Mouse (Mus musculus): ENCODE measurements around the gene Bcas3. TPM values are rescaled to one million over a fixed set of nuclear protein-coding genes. Genes with fewer than 3 reads are reported as not detected.

Gene Bcas3
- 10 to 100 TPM; 60.1 to 74.8 (median 66.2) TPM for total RNA-seq (2022)

DNA sequence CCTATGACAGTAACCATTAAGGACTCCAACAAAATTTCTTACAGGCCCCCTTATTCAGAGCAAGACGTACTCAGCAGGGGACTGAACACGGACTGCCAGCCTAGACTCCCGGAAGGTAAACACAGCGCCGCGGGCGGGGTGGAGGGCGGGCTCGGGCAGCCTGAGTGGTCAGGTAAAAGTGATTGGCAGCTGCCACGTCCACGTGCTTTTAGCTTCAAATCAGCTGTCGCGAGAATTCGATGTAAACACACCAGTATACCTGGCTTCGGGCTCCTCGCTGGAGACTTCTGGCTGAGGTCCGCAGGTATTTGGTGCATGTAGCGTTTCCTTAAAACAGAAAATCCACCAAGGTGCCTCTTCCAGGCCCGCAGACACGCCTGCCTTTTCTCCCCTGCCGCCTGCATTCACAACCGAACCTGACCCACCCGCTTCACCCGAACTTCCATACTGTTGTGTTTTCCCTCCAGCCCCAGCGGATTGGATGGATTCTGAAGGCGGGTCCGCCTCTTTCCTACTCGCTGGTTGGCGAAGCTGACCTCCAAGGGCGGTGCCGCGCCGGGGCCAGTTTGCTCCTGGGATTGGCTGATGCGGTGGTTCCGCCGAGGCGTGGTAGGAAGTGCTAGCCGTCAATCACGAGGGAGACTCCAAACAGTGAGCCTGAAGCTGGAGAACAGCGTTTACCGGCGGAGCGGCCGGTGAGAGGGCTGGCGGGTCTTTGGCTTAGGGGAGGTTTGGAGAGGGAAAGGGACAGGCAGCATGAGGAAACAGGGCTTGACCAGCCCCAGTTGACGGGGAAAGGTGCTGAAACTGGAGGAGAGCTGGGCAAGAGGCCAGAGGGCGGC, at the start of gene Bcas3:
Gene Bcas3 (plus strand): TSS at position 629 of the 842 bp plus-strand sequence.
- DNase-seq (ENCODE audit: low spot score in 2 of 2) = peak; percentile 99

DNA sequence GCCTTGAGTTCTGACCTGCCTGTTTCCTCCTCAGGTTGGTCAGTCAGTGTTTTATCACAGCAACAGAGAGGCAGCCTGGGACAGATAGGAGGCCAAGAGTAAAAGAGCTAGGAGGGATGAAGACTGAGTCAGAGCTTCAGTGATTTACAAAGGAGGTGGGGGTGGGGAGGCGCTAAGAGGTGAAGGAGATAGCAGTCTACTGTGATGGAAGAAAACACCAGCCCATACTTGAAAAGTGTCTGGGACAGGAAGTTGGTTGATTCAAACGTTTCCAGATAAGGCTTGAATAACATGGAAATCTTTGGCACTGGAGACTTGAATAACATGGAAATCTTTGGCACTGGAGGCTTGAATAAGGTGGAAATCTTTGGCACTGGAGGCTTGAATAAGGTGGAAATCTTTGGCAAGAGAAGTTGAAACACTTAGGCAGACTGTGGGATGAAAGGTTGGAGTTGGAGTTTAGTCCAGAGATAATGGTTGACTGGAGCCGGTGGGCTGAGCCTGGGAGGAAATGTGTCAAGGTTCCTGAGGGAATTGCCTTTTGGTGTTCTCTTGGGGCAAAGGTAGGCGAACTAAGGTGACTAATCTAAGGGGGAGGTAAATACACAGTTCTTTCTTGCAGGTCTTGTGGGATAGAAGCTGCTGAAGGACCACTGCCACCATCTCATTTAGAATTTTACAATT, 46.2 kb upstream of the Bcas3 start:
- DNase-seq (ENCODE audit: low spot score in 2 of 2) = no peak

DNA sequence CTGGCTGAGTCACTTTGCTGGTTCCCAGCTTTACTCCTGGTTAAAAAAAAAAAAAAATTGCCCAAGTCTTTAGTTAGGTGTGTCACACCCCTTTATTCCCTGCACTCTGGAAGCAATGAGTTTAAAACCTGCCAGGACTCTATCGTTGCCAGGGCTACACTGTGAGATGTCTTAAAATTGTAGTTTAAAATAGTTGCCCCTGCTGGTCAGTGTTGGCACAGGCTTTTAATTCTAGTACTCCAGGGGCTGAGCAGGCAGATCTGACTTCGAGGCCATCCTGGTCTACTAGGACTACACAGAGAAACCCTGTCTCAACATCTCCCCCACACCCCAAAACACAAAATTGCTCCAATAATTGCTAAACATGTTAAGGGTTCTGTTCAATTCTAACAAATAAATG, 44.2 kb upstream of the Bcas3 start:
- DNase-seq (ENCODE audit: low spot score in 2 of 2) = no peak

DNA sequence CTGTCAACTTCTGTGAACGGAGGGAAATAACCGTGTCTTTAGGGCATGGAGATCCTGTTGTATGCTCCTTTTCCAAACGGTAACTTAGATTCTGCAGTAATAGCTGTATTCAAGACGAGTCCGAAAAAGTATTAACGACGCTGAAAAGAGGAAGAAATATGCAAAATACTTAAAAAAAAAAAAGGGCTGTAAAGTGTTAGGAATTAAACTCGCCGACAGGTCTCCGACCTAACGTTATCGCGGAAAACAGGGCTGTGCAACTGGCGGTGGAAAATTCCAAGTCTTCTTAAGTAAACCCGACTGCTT, 42.6 kb upstream of the Bcas3 start:
- no peak for DNase-seq (ENCODE audit: low spot score in 2 of 2)

DNA sequence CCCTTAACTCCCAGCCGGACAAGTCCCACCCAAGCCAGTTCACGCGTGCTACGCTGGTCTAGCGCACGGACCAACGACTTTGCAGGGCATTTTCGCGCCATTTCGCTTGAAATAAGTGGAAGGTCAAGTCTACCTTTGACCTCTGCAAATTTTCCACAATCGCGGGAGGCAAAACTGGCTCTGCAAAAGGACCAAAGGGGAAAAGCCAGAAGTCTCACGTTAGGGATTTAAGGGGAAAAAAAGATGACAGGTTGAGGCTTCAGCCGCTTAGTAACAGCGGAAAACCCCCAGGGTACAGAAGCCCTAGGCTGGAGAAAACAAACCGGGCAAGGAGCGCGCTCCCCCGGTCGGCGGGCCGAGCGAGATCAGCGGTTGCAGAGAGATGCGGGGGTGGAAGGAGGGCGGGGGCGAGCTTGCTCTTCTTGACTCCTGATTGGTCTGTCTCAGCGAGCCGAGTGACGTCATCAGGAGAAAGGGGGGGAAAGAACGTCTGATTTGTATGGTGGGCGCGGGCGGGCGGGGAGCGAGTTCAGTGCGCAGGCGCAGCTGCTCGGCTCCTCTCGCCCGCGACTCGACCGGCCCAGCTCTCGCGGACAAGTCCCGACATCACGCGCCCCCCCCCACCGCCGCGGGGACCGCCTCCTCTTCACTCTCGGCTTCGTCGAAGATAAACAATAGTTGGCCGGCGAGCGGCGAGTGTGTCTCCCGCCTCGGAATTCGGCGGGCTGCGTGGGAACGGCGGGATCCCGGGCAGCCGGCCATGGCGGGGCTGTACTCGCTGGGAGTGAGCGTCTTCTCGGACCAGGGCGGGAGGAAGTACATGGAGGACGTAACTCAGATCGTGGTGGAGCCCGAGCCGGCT, 42.0 kb upstream of the Bcas3 start, which contains the start of gene Ppm1d:
Gene Ppm1d (plus strand): TSS at position 532 of the 862 bp plus-strand sequence.
- peak; percentile 95 to 96 for DNase-seq (ENCODE audit: low spot score in 2 of 2)

DNA sequence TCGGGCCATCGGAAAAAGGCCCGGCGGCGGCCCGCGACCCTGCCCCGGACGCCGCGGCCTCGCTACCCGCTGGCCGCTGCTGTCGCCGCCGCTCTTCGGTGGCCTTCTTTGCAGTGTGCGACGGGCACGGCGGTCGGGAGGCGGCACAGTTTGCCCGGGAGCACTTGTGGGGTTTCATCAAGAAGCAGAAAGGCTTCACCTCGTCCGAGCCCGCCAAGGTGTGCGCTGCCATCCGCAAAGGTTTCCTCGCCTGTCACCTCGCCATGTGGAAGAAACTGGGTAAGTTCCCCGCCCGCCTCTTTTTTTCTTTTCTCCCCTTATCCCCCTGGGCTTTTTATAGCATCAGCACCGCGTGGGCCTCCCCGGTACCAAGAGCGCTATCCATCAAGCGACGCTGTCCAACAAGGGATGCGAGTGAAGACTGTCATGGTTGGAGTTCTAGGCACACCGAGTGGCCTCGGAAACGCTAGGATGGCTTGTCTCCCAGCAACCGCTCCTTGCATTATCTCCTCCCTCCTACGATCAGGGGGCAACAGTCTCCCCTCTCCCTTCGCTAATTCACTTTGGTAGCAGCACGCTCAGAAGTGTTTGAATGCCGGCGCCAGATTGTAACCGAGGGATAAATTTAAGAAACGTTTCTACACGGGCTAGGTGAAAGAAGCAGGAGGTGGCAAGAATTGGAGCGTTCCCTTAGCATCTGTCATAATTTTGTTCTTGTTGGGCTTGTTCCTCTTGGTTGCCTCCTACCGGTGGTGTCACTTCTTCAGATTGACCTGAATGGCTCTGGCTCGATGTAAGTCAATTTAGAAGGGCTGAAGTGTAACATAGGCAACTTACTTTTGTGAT, 41.1 kb upstream of the Bcas3 start:
- peak; percentile 18 to 23 for DNase-seq (ENCODE audit: low spot score in 2 of 2)

DNA sequence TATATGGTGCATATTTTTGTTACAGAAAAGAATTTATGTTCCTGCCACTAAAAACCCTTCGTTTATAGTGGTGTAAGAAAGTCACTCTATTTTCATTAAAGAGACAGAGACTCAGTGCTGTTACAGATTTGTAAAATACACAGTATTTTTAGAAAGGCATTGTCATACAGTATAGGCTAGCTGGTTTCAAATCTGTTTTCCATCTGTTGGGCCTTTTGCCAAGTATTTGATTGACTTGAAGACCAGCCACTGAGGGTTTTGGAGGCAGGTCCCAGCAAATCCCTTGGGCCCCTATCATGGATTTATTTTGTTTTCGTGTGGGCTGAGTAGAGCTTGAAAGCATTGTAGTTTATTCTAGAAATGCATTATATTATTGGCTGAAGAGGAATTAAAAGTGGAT, 40.1 kb upstream of the Bcas3 start:
- peak; percentile 55 to 66 for DNase-seq (ENCODE audit: low spot score in 2 of 2)

DNA sequence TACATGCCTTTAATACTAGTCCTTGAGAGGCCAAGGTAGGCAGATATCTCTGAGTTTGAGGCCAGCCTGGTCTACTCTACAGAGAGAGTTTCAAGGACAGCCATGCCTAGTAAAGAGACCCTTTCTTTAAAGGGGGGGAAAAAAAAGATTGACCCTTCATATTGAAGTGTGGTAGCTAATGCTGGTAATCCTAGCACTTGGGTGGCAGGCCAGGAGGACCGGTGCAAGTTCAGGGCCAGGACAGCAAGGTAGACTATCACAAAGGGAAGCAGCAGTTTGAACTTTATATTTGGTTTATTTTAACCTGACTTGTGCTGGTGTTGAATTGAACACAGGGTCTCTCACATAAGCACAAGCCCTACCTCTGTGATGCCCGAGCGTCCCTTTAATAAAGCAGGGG, 39.6 kb upstream of the Bcas3 start:
- no peak for DNase-seq (ENCODE audit: low spot score in 2 of 2)

DNA sequence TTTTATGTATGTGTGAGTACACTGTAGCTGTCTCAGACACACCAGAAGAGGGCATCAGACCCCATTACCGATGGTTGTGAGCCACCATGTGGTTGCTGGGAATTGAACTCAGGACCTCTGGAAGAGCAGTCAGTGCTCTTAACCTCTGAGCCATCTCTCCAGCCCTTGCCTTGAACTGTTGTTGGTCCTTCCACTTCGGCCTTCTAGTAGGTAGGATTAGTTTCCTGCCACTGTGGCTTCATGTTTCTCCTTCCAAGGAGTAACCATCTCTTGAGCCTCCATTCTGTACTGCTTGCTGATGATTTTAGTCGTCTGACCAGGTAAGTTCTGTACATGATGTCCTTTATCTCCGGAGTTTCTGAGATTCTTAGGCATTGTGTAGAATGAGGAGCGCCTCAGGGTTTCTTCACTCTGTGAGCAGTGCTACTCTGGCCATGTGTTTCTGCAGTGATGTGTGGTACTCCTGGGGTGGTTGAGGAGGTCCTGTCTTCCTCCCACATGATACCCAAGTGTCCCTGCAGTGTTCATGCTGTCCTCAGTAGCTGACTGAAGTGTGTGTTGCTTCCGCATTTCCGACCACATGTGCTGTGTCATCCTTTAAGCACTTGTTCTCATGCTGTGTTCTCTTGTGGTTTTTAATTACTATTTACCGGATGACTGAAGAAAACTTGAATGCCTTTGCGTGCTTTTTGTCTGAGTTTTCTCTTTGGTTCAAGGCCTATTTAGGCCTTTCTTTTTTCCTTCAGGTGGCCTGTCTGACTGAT, 29.2 kb upstream of the Bcas3 start:
- DNase-seq (ENCODE audit: low spot score in 2 of 2) = no peak

DNA sequence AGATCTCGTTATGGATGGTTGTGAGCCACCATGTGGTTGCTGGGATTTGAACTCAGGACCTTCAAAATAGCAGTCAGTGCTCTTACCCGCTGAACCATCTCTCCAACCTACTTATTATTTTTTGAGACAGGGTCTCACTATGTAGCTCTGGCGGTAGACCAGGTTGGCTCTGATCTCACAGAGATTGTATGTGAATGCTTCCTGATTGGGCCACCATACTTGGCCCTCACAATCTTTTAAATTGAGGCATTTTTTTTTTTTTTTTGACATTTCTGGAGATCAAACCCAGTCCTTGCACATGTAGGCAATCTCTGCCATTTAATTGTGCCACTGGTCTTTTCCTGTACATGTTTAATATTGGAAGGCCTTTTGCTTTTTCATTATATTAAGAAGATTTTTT, 24.2 kb upstream of the Bcas3 start:
- DNase-seq (ENCODE audit: low spot score in 2 of 2) = no peak

DNA sequence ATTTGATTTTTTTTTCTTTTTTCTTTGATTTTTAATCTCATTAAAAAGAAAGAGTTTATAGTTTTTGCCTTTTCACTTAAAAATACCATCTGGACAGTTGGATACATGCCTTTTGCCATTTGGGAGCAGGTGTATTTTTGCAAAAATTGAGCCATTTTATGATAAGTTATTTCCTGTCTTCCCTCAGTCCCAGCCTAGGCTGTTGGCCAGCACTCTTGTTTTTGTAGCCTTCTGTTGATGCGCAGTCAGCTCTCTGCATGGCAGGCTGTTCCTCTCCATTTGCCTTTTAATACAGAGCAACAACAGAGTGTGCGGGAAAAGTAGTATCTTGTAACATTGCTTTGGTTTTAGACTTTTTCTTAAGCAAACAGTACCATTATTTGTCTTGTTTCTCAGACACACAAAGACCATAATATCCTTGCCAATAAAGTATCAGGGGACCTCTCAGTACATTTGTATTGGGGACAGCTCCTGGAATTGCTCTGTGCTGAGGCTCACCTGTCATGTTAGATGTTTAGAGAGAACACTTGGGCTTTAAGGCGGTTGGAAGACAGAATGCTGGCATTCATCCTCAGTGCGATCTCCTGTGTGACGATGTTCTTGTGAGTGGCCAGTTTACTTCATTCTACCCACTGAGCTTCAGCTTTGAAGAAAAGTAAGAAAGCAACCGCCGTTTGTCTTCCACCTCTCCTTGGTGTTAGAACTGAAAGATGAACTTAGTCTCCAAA, 23.6 kb upstream of the Bcas3 start:
- DNase-seq (ENCODE audit: low spot score in 2 of 2) = peak; percentile 71 to 78

DNA sequence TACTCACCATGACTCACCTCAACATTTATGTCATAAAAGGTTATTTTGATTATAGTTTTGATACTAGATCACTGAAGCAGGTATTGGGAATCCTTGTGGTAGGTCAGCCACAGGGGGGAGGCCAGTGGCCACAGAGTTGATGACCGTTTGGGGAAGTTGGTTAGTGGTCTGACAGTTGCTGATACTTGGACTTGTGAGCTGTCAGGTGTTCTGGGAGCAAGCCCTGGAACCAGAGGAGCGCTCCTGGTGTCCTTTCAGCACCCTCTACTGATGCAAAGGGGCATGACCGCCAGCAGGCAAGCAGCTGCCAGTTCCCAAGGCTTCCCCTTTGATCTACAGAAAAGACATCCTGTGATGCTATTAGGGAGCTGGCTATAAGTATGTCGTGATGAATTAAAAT, 18.2 kb upstream of the Bcas3 start:
- peak in 1 of 2 experiments; percentile 16 for DNase-seq (ENCODE audit: low spot score in 2 of 2)

DNA sequence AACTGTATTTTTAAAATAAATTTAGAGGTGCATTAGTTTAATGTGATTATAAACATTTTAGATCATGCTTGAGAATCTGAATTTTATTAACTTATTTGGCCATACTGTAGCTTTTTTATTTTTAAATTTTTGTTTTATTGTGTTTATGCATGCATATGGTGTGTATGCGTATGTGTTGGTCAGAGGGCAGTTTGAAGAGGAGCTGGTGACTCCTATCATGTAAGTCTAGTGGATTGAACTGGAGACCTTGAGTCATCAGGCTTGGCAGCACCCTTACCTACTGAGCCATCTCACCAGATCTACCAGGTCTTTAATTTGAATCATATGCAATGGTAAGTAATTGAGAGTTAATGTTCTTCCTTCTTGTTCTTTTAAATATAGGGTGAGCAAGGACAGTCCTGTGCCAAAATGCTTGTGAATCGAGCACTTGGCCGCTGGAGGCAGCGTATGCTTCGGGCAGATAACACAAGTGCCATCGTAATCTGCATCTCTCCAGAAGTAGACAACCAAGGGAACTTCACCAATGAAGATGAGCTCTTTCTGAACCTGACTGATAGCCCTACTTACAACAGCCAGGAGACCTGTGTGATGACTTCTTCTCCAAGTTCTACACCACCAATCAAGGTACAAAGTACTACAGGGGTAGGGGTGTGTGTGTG, 13.7 kb upstream of the Bcas3 start:
- DNase-seq (ENCODE audit: low spot score in 2 of 2) = no peak

DNA sequence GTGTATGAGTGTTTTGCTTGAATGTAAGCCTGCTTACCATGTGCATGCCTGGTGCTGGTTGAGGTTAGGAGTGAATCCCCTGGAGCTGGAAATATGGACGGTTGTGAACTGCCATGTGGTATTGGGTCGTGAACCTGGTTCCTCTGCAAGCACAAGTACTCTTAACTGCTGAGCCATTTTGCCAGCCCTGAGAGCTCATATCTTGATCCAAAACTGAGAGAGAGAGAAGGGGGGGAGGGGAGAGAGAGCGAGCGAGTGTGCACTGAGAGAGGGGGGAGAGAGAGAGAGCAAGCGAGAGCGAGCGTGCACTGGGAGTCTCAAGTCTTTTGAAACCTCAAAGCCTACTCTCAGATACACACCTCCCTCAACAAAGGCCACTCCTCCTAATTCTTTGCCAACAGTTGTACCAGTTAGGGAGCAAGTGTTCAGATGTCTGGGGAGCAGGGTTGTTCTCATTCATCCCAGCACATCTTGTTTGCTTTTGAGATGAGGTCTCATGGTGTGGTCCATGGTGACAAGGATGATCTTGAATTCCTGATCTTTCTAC, 12.8 kb upstream of the Bcas3 start:
- no peak for DNase-seq (ENCODE audit: low spot score in 2 of 2)

DNA sequence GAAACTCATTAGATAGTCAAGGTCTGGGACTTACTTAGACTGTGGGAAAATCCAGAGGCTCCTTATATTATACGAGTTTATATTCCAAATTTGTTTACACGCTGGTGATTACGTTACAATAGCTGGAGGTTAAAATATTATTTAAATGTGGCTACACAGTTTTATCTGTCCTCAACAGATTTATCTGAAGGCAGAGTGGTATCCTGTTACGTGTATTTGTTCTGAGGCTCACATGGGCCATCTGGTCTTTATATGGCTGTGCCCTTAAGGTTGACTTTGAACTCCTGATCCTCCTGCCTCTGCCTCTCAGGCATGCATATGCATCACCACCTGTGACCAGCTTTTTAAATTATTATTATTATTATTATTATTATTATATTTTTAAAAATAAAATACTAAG, 852 bp downstream of the Bcas3 start:
- no peak for DNase-seq (ENCODE audit: low spot score in 2 of 2)

DNA sequence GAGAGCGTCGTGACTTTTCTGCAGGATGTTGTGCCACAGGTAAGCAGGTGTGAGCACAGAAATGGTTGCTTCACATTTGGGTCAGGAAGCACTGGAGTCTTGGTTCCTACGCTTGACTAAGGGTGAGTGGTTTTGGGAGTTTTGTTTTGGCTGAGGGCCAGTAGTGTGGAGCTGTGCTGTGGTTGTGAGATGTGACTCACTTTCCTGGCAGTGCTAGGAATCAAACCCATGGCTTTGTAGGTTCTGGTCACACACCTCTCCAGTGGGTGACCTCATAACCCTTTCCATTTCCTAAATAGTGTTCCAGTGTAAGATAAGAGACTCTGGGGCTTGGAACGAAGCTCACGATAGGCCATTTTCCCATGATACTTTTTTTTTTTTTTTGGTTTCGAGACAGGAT, 6.7 kb downstream of the Bcas3 start:
- no peak for DNase-seq (ENCODE audit: low spot score in 2 of 2)

DNA sequence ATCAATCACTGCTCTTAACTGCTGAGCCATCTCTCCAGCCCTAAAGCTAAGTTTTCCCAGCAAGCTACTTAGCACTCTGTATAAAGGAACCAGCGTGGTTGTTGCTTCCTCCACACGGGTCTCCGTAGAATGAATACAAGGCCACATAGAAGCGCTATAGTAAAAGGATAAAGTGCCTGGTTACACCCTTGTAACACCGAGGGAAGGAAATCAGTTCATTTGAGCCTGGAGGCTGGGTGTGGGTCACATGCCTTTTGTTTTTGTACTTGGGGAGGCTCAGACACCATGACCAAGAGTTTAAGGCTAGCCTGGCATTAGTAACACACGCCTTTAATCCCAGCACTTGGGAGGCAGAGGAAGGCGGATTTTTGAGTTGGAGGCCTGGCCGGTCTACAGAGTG, 8.7 kb downstream of the Bcas3 start:
- DNase-seq (ENCODE audit: low spot score in 2 of 2) = no peak

DNA sequence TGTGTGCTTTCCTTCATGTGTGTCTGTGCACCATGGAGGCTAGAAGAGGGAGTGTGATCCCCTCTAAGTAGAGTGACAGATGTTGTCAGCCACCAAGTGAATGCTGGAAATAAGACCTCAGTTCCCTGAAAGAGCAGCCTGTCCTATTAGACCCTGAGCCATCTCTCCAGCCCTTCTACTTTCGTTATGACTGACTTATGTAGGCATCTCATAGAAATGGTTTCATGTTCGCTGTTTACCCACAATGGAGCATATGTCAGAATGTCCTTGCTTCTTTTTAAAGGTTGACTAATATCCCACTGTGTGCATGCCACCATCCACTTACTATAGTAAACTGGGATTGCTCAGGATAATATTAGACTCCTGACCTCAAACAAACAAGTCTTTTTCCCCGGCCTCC, 13.2 kb downstream of the Bcas3 start:
- no peak for DNase-seq (ENCODE audit: low spot score in 2 of 2)

DNA sequence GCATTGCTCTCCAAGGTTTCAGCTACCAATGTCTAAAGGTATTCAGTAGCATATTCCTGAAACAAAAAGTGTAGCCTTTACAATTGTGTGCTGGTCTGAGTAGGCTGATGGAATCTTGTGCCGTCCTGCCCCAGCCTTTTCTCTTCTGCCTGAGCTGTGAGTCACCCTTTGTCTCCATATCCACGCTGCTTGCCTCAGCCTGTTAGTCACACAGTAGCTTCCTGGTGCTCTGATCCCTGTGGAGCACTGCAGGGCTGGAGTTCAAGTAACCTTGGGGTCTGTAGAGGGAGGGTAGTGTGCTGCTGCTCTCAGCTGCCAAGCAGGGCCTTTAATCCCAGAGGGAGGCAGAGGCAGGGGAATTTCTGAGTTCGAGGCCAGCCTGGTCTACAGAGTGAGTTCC, 14.9 kb downstream of the Bcas3 start:
- DNase-seq (ENCODE audit: low spot score in 2 of 2) = no peak

Measured in layer of hippocampus, adult 8-10 months (tissue).